Mouse (Mus musculus): Measurements from ENCODE around the gene Tnfsf13. TPM values are rescaled to one million over a fixed set of nuclear protein-coding genes. Genes with fewer than 3 reads are reported as not detected.

The Tnfsf13 gene
- polyA plus RNA-seq (2015; fragmentation: Nextera tagmentation; extraction: Ambion mirVana) = 0.47 and 0.62 TPM in 2 replicates

DNA sequence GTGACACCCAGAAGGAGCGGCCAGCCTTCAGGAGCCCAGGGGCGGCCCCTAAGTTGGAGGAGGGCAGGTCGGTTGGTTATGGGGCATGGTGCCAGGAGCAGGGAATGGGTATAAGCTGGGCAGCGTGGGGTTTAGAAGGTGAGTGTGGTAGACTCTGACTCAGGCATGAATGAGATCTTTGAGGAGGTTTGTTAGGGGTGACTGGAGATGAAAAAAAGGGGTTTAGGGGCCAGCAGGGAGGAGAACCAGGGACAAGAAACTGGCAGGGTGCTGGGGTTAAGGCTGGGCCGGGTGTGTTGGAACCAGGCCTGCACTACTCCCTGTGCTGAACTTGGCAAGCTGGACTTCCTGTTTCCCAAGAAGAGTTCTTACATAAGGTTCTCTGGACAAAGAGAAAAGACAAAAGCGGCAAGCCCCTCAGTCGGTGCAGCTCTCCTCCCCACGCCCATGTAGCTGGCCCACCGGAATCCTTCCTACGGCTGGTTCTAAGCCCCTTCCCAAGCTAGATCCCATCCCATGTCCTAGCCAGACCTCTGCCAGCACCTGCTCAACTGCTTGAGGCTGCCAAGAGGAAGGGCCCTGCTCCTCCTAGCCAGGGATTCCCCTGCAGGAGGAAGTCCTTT, at the start of gene Tnfsf13:
Tnfsf13 (minus strand) TSS at position 259 of the 623 bp plus-strand sequence.

DNA sequence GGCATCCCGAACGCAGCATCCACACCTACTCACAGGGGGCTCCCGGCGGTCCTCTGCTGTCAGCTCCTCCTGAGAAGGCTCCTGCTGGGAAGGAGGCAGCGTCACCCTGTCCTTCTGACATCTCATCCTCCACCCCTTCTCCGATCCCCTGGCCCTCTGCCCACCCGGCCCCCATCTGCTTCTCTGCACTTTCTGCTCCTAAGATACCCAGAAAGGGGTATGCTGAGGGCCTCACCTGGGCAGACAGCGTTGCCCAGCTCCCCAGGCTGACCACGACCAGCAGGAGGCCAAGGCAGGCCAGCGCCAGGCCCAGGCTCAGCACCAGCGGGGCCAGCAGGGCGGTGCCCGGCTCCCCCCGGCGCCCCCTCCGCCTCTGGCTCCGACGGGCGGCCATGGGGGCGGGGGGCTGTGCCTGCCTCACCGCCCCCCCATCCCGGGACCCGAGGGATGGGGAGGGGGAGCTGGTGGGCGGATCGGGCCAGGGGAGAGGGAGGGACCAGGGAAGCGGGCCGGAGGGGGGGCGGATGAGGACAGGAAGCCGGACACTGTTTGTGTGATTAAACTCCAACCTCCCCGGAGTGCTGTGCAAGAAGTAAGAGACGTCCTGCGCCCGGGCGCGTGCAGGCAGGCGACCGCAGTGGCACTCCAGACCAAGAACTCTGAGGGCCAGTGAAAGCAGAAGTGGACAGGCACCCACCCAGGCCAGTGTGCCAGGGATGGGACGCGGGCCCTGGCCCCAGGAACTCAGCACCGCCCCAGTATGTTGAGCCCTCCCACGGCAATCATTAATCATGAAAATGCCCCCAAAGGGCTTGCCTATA, 10.0 kb upstream of the Tnfsf13 start, which contains the start of the genes Tnfsf12 and Tnfsfm13:
Tnfsf12 (minus strand) TSS at position 489 of the 821 bp plus-strand sequence.
Tnfsfm13 (minus strand) TSS at position 738 of the 821 bp plus-strand sequence.

DNA sequence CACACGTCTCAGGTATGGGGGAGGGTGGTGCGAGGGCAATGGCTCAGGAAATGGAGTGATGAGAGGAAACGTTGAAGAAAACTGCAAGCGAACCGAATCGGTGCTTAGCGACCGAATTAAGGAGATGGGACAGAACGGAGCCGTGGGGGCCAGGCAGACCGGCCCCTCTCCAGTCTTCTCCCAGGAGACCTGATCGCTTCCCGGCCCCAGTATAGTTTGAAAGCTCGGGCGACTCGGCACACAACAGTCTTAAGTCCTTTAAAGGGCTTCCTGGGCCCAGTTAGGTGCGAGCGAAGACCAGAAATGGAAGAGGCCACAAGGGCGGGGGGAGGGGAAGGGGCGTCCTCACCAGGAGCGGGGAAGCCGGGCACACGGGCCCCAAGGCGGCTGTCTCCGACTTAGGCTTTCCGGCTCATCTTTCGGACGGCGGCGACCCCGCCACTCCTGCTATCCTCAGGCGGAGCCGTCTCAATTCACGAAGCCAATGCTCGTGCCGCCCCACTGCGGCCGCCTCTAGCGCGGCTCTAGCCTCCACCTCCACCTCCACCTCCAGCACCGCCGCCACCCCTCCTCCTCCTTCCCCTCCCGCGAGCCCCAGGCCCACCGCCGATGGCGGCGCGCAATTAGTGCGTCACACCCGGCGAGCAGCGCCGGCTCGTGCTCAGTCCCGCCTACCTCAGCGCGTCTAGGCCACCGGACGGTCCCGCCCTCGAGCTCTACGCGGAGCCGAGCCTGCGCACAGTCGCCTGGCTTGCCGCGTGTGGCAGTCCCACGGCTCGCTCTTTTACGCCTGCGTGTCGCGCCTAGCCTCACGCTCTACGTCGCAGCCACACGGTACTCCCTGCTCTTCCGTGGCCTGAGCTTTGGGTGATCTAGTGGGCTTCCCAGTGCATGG, 4.0 kb downstream of the Tnfsf13 start, which contains the start of gene Senp3:
Senp3 (minus strand) TSS at position 771 of the 895 bp plus-strand sequence.

DNA sequence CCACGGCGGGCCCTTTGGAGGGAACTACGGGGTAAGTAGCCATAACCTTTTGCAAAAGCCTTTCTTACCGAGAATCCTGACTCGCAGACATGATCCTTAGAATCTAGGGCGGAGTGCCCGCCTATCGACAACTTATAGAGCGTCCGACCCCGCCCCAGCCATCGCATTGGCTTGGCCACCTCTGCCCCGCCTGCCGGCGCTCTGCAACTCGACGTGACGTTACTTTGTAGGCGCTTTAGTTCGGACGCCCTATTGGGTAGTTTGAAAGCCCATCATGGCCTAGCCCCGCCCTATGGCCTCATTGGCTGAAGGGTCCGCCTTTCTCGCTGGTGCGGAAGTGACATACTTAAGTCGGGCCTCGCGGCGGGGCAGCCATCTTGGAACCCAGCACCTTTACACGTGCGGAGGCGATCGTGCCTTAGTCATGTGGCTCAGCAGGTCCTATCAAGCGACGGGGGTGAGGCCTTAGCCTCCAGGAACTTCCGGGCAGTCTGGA, 13.3 kb downstream of the Tnfsf13 start, which contains the start of gene Eif4a1:
Eif4a1 (minus strand) TSS at position 213 of the 496 bp plus-strand sequence.

DNA sequence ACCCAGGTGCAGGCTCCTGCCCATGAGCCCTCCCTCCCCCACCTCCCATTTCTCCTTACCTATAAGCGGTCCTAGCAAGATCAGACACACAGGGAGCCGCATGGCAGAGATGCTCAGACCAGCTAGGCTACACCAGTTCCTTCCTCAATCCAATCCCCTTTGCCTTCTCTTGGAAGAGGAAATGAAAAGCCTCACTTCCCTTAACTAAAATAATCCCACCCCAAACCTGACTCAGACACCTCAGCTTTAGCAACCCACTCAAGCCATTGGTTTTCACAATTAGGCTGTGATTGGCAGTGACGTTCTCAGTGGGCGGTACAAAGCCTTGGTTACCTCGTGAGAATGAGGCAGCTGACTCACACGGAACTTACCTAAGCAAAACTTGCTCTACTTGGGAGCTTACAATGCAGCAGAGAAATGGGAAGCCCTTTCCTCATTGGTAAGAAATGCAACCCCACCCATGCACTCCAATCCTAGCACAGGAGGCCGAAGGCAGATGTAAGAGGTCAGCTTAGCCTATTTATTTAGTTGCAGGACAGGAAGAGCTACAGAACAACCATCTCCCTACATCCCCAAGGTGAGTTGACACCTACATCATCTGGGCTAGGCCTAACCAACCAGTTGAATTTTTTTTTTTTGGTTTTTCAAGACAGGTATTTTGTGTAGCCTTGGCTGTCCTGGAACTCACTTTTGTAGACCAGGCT, 19.5 kb downstream of the Tnfsf13 start, which contains the start of gene Cd68:
Cd68 (minus strand) TSS at position 193 of the 704 bp plus-strand sequence.

DNA sequence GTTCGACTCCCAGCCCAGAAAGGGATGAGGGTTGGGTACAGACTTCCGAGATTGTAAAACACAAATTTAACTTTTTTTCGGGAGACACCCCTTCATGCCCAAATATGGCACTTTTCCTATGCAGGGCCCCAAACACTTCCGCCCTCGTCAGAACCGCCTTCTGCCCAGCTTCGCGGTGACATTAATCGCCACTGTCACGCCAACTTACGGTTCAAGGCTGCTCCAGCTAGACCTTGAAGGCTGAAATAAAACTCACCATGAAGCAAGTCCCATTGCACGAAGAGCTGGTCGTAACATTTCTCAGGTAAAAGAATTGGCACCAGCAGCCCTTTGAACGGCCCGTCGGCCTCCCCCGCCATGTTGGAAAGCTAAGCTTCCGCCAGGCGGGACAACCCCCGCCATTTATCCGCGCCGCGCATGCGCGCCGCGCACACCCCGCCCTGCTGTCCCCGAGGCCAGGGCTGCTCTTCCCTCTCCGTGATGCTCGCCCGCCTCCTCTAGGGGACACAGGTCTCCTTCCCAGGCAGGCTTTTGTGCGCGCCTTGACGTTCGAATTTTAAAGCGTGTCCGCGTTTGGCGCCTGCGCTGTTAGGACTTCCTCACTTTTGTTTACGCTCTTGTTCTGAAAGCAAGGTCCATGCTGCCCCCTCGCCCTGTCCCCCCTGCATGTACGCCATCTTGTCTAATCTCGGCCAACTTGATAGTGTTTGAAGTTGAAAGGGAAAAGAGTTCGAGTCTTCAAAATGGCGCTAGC, 23.2 kb downstream of the Tnfsf13 start, which contains the start of gene Mpdu1:
Mpdu1 (minus strand) TSS at position 430 of the 754 bp plus-strand sequence.

DNA sequence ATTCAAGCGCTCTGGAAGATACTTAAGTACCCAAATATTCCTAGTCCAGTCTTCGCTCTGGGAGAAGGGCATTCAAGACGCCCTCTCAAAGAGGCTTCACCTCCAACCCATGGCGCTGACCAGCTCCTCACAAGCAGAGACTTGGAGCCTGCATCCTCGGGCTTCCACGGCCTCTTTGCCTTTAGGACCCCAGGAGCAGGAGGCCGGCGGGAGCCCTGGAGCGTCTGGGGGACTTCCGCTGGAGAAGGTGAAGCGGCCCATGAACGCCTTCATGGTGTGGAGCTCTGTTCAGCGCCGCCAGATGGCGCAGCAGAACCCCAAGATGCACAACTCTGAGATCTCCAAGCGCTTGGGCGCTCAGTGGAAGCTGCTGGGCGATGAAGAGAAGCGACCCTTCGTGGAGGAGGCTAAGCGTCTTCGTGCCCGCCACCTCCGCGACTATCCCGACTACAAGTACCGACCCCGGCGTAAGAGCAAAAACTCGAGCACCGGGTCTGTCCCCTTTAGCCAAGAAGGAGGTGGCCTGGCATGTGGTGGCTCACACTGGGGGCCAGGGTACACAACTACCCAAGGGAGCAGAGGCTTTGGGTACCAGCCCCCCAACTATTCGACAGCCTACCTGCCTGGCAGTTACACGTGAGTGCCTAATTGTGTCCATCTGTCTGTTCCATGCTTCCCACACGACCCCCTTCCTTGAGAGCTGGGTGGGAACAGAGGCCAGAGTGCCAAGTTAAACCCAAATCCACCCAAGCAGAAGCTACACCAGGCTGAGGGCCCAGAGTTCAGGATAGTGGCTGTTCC, 30.1 kb downstream of the Tnfsf13 start, which contains the start of gene Sox15:
Sox15 (plus strand) TSS at position 51 of the 801 bp plus-strand sequence.

MicroRNAs within 50 kb of the gene (microRNA counts, 519-probe panel; counts per million panel counts)
- microRNA mmu-miR-1934 (not detected), microRNA mmu-miR-467f (3,529 counts per million, percentile 60 among the panel's probes with 10 or more counts)

Small RNA genes within 50 kb of the gene (microRNA-seq; reads per million reads assigned to microRNA genes)
- gene Mir1934 (2.5 reads per million), gene Mir467f (not detected)

Other genes with a start within 250 kb of the Tnfsf13 start
- 0.13 and 0.16 TPM in 2 replicates for gene Dnah2, start 136.7 kb downstream of the Tnfsf13 start, polyA plus RNA-seq (2015; fragmentation: Nextera tagmentation; extraction: Ambion mirVana)
- gene Efnb3, start 125.6 kb downstream of the Tnfsf13 start, polyA plus RNA-seq (2015; fragmentation: Nextera tagmentation; extraction: Ambion mirVana) = 3.4 and 3.7 TPM in 2 replicates
- gene Wrap53, start 105.5 kb downstream of the Tnfsf13 start, polyA plus RNA-seq (2015; fragmentation: Nextera tagmentation; extraction: Ambion mirVana) = 8.2 and 8.8 TPM in 2 replicates
- gene Trp53, start 105.4 kb downstream of the Tnfsf13 start, polyA plus RNA-seq (2015; fragmentation: Nextera tagmentation; extraction: Ambion mirVana) = 44.4 and 46.3 TPM in 2 replicates
- 13.2 and 14.4 TPM in 2 replicates for gene Atp1b2, start 79.8 kb downstream of the Tnfsf13 start, polyA plus RNA-seq (2015; fragmentation: Nextera tagmentation; extraction: Ambion mirVana)
- not detected in 2 replicates for gene Shbg, start 67.9 kb downstream of the Tnfsf13 start, polyA plus RNA-seq (2015; fragmentation: Nextera tagmentation; extraction: Ambion mirVana)
- gene Sat2, start 63.8 kb downstream of the Tnfsf13 start, polyA plus RNA-seq (2015; fragmentation: Nextera tagmentation; extraction: Ambion mirVana) = 19.2 and 22.9 TPM in 2 replicates
- gene Fxr2, start 52.8 kb downstream of the Tnfsf13 start, polyA plus RNA-seq (2015; fragmentation: Nextera tagmentation; extraction: Ambion mirVana) = 12.5 and 13.6 TPM in 2 replicates
- 3.2 and 7.1 TPM in 2 replicates for gene Sox15, start 30.5 kb downstream of the Tnfsf13 start, polyA plus RNA-seq (2015; fragmentation: Nextera tagmentation; extraction: Ambion mirVana)
- 33.5 and 41.2 TPM in 2 replicates for gene Mpdu1, start 23.1 kb downstream of the Tnfsf13 start, polyA plus RNA-seq (2015; fragmentation: Nextera tagmentation; extraction: Ambion mirVana)
- 27.9 and 48.1 TPM in 2 replicates for gene Cd68, start 19.6 kb downstream of the Tnfsf13 start, polyA plus RNA-seq (2015; fragmentation: Nextera tagmentation; extraction: Ambion mirVana)
- gene Eif4a1, start 13.4 kb downstream of the Tnfsf13 start, polyA plus RNA-seq (2015; fragmentation: Nextera tagmentation; extraction: Ambion mirVana) = 378 and 433 TPM in 2 replicates
- 46.3 and 49.8 TPM in 2 replicates for gene Senp3, start 3.7 kb downstream of the Tnfsf13 start, polyA plus RNA-seq (2015; fragmentation: Nextera tagmentation; extraction: Ambion mirVana)
- 17.2 and 17.8 TPM in 2 replicates for gene Tnfsf12, start 10.1 kb upstream of the Tnfsf13 start, polyA plus RNA-seq (2015; fragmentation: Nextera tagmentation; extraction: Ambion mirVana)
- 4.7 and 5.4 TPM in 2 replicates for gene Tnfsfm13, start 10.3 kb upstream of the Tnfsf13 start, polyA plus RNA-seq (2015; fragmentation: Nextera tagmentation; extraction: Ambion mirVana)
- gene Polr2a, start 72.9 kb upstream of the Tnfsf13 start, polyA plus RNA-seq (2015; fragmentation: Nextera tagmentation; extraction: Ambion mirVana) = 9.3 and 10.3 TPM in 2 replicates
- gene Slc35g3, start 76.2 kb upstream of the Tnfsf13 start, polyA plus RNA-seq (2015; fragmentation: Nextera tagmentation; extraction: Ambion mirVana) = not detected in 2 replicates
- 3.9 and 4.3 TPM in 2 replicates for gene Zbtb4, start 80.1 kb upstream of the Tnfsf13 start, polyA plus RNA-seq (2015; fragmentation: Nextera tagmentation; extraction: Ambion mirVana)
- gene Chrnb1, start 110.2 kb upstream of the Tnfsf13 start, polyA plus RNA-seq (2015; fragmentation: Nextera tagmentation; extraction: Ambion mirVana) = 5.9 and 6.9 TPM in 2 replicates
- gene Fgf11, start 116.1 kb upstream of the Tnfsf13 start, polyA plus RNA-seq (2015; fragmentation: Nextera tagmentation; extraction: Ambion mirVana) = 0.78 and 0.86 TPM in 2 replicates
- gene Tmem102, start 119.8 kb upstream of the Tnfsf13 start, polyA plus RNA-seq (2015; fragmentation: Nextera tagmentation; extraction: Ambion mirVana) = 13.7 TPM in 2 replicates
- not detected in 2 replicates for gene Gm39566, start 129.5 kb upstream of the Tnfsf13 start, polyA plus RNA-seq (2015; fragmentation: Nextera tagmentation; extraction: Ambion mirVana)
- not detected in 2 replicates for gene Spem2, start 132.7 kb upstream of the Tnfsf13 start, polyA plus RNA-seq (2015; fragmentation: Nextera tagmentation; extraction: Ambion mirVana)
- gene Spem1, start 136.4 kb upstream of the Tnfsf13 start, polyA plus RNA-seq (2015; fragmentation: Nextera tagmentation; extraction: Ambion mirVana) = 0.25 TPM in 1 of 2 replicates, not detected in the other
- gene Nlgn2, start 152.0 kb upstream of the Tnfsf13 start, polyA plus RNA-seq (2015; fragmentation: Nextera tagmentation; extraction: Ambion mirVana) = 3.0 and 3.5 TPM in 2 replicates
- 421 and 430 TPM in 2 replicates for gene Tmem256, start 152.7 kb upstream of the Tnfsf13 start, polyA plus RNA-seq (2015; fragmentation: Nextera tagmentation; extraction: Ambion mirVana)
- 94.6 and 111 TPM in 2 replicates for gene Plscr3, start 160.6 kb upstream of the Tnfsf13 start, polyA plus RNA-seq (2015; fragmentation: Nextera tagmentation; extraction: Ambion mirVana)
- gene Tnk1, start 172.9 kb upstream of the Tnfsf13 start, polyA plus RNA-seq (2015; fragmentation: Nextera tagmentation; extraction: Ambion mirVana) = 6.2 and 6.4 TPM in 2 replicates
- not detected in 2 replicates for gene Tmem95, start 192.2 kb upstream of the Tnfsf13 start, polyA plus RNA-seq (2015; fragmentation: Nextera tagmentation; extraction: Ambion mirVana)
- gene Kctd11, start 195.6 kb upstream of the Tnfsf13 start, polyA plus RNA-seq (2015; fragmentation: Nextera tagmentation; extraction: Ambion mirVana) = 9.2 and 10.3 TPM in 2 replicates
- gene Acap1, start 209.8 kb upstream of the Tnfsf13 start, polyA plus RNA-seq (2015; fragmentation: Nextera tagmentation; extraction: Ambion mirVana) = 0.14 and 0.47 TPM in 2 replicates
- gene 2810408A11Rik, start 215.2 kb upstream of the Tnfsf13 start, polyA plus RNA-seq (2015; fragmentation: Nextera tagmentation; extraction: Ambion mirVana) = 2.4 and 2.8 TPM in 2 replicates
- gene Neurl4, start 215.3 kb upstream of the Tnfsf13 start, polyA plus RNA-seq (2015; fragmentation: Nextera tagmentation; extraction: Ambion mirVana) = 3.3 and 4.0 TPM in 2 replicates
- gene Gps2, start 228.1 kb upstream of the Tnfsf13 start, polyA plus RNA-seq (2015; fragmentation: Nextera tagmentation; extraction: Ambion mirVana) = 40.4 and 40.8 TPM in 2 replicates
- 1,055 and 1,123 TPM in 2 replicates for gene Eif5a, start 236.2 kb upstream of the Tnfsf13 start, polyA plus RNA-seq (2015; fragmentation: Nextera tagmentation; extraction: Ambion mirVana)

Measured in urinary bladder, postnatal 0 days (tissue).